Mouse (Mus musculus) liver, embryonic 14.5 days (tissue): ENCODE measurements around the gene Rnf19b. TPM values are rescaled to one million over a fixed set of nuclear protein-coding genes. Genes with fewer than 3 reads are reported as not detected.

Source experiments
- ATAC-seq: fragments of 200-750 bp; cut with Nextera tagmentation; 2 replicates; pipeline ENCODE4 v1.8.0; 2017; ENCODE audit warnings: moderate number of reproducible peaks, mild to moderate bottlenecking, moderate library complexity; ENCODE audit not compliant: insufficient read depth
- DNase-seq, 3 experiments: peaks; one replicate each; pipeline ENCODE4 v3.0.0-alpha.2; 2012 to 2013; ENCODE audit warnings: low read depth in 3 of 3, low spot score in 3 of 3
- H3K27ac ChIP-seq: fragments of 300-500 bp; sonication (generic); 2 replicates; pipeline ENCODE4 v1.5.1; 2014; ENCODE audit warnings: moderate library complexity, mild to moderate bottlenecking, control low read depth, inconsistent platforms
- H3K27me3 ChIP-seq: fragments of 300-500 bp; sonication (generic); 2 replicates; pipeline ENCODE4 v1.6.1; 2014; ENCODE audit warnings: mild to moderate bottlenecking, low read length, moderate library complexity; ENCODE audit not compliant: control insufficient read depth, insufficient read depth
- H3K36me3 ChIP-seq: fragments of 300-500 bp; sonication (generic); replicated peaks from 2 replicates; pipeline ENCODE4 v1.6.1; 2014; ENCODE audit warnings: low read depth; ENCODE audit not compliant: control insufficient read depth, insufficient read depth
- H3K4me1 ChIP-seq, 2 experiments: fragments of 200-500 bp in 1 of 2; fragments of 300-500 bp in 1 of 2; sonication (generic) in 1 of 2; replicated peaks; 2 replicates each; pipeline ENCODE4 v1.6.1; 2012 to 2014; ENCODE audit warnings: antibody characterized with exemption in 1 of 2, inconsistent platforms in 1 of 2, low read length in 1 of 2; ENCODE audit not compliant: control insufficient read depth in 2 of 2, insufficient read depth in 2 of 2
- H3K4me2 ChIP-seq: fragments of 300-500 bp; sonication (generic); 2 replicates; pipeline ENCODE4 v1.6.1; 2014; ENCODE audit warnings: low read depth, mild to moderate bottlenecking, control low read depth, moderate library complexity
- H3K4me3 ChIP-seq, 2 experiments: fragments of 200-500 bp in 1 of 2; fragments of 300-500 bp in 1 of 2; sonication (generic) in 1 of 2; 2 replicates each; pipeline ENCODE4 v1.5.1; 2012 to 2014; ENCODE audit warnings: low read depth in 2 of 2, low read length in 2 of 2, mild to moderate bottlenecking in 2 of 2, control low read depth in 1 of 2, inconsistent platforms in 1 of 2, moderate library complexity in 1 of 2; ENCODE audit not compliant: insufficient read depth in 1 of 2
- H3K9ac ChIP-seq: fragments of 300-500 bp; sonication (generic); replicated peaks from 2 replicates; pipeline ENCODE4 v1.6.1; 2014; ENCODE audit warnings: mild to moderate bottlenecking, control low read depth, moderate library complexity
- H3K9me3 ChIP-seq: fragments of 300-500 bp; sonication (generic); 2 replicates; pipeline ENCODE4 v1.6.1; 2016; ENCODE audit warnings: low read length, mixed read lengths; ENCODE audit not compliant: control insufficient read depth
- CTCF ChIP-seq: IDR thresholded peaks from 2 replicates; pipeline ENCODE4 v1.5.1; 2016; ENCODE audit warnings: antibody characterized with exemption, low read depth, control low read depth
- EP300 ChIP-seq: IDR thresholded peaks from 2 replicates; pipeline ENCODE4 v1.6.1; 2016; ENCODE audit warnings: antibody characterized with exemption, low read depth
- WGBS: fragments of 180-500 bp; shearing (Covaris S2); extraction: QIAGEN DNeasy Blood & Tissue Kit; methylation state at CpG from one replicate; pipeline ENCODE4 v1.1.7; 2014; ENCODE audit not compliant: insufficient replicate concordance; 5-methylcytosine and 5-hydroxymethylcytosine counted together
- polyA plus RNA-seq, 2 experiments: library from polyadenylated mRNA; depleted of rRNA in 1 of 2; stranded (reverse) in 1 of 2; unstranded in 1 of 2; fragments of >200 nt; fragmentation: Nextera tagmentation in 1 of 2; extraction: Ambion mirVana in 1 of 2; gene quantifications; 2 replicates each; pipeline versions ENCODE4 v1.2.1 to v1.2.3; 2012 to 2014

Gene Rnf19b
- polyA plus RNA-seq, 2 experiments, result 4.0 to 11.2 TPM

DNA sequence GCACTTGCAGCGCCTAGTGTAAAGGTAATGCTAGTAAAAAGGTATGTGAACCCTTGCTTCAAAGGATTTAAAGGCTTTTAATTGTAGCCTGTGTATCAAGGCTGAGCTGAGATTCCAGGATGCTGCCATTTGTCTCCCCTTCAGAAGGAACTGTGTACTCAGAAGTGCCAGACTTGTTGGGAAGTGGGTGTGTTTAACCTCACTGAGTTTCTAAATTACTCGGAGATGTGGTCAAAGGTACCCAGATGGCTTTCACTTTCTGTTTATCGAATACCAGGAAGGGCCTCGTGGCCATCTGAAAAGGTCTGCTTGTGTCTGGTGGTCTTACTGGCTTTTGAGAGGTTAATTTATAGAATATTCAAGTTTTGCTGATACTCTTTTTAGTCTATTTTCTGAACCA, 1.9 kb downstream of the Rnf19b start:
- TF ChIP-seq CTCF, result no peak
- H3K27ac ChIP-seq, result no peak overlapping the region
- DNase-seq (no peak), ATAC-seq (no peak)
- peak overlapping the region; percentile 79 for H3K9ac ChIP-seq
- H3K4me1 ChIP-seq, result peaks cover 18 to 30% of the 10 kb centered on the region in 2 experiments
- peak overlapping the region; percentile 31 to 80; a peak in 3 of 4 replicates for H3K4me3 ChIP-seq
- H3K4me2 ChIP-seq, result peak overlapping the region; percentile 97
- H3K27me3 ChIP-seq, result no peaks in the 10 kb centered on the region
- H3K36me3 ChIP-seq, result no peaks in the 10 kb centered on the region
- H3K9me3 ChIP-seq, result no peaks in the 10 kb centered on the region
- WGBS, result 17% methylated on average over 4 of the region's 4 CpGs

DNA sequence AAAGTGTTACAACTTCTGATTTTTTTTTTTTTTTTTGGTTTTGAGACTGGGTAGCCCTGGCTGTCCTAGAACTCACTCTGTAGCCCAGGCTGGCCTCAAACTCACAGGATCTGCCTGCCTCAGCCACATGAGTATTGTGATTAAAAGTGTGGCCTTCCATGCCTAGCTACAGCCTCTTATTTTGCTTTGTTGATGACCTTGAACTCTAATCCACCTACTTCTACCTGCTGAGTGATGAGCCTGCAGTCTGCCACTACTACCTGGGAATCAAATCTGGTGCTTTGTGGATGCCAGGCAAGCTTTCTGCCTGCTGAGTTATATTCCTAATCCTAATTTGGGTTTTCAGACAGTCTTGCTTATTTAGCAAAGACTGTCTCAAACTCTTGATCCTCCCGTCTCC, 3.4 kb downstream of the Rnf19b start:
- TF ChIP-seq EP300 (no peak), CTCF (no peak)
- ATAC-seq, result no peak
- Histone ChIP-seq H3K36me3 (no peaks in the 10 kb centered on the region), H3K4me2 (no peak overlapping the region), H3K4me1 (peaks cover 18 to 30% of the 10 kb centered on the region in 2 experiments), H3K9ac (no peak overlapping the region), H3K9me3 (no peaks in the 10 kb centered on the region), H3K4me3 (no peak overlapping the region), H3K27me3 (no peaks in the 10 kb centered on the region), H3K27ac (no peak overlapping the region)
- no peak for DNase-seq
- WGBS, result 85% methylated on average over 1 of the region's 1 CpGs

DNA sequence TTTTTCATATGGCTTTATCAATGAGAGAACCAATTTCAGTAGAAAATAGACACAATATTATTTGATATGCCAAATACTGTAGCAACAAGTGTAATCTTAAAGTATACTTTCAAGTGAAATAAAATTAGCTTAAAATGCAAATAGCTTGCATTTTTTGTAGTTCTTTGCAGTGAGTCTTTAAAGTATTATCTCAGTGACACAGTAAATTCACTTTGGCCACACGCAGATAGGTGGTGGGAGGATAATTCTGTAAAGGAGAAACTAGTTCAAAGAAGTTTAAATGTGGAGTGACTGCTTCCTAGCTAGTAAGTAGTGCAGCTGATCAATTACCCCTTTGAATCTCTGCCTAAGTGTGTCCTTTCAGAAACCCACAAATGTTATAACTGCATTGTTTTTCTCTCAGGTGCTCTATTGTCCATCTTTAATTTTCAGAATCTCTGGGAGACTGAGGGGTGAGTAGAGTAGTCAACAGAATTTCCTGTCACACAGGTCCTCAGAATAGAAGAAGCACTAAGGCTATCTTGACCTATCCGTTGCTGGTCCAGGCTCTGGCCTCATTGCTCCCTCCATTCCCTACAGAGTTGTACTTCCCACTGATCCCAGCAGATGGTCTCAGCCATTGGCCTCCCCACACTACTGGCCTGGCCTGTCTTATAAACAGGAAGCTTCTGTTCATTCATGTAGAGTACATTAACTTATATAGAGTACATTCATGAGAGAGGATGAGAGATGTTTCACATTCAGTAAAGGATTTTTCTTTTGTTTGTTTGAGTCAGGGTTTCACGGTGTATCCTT, 4.4 kb downstream of the Rnf19b start:
- 71% methylated on average over 3 of the region's 3 CpGs for WGBS

DNA sequence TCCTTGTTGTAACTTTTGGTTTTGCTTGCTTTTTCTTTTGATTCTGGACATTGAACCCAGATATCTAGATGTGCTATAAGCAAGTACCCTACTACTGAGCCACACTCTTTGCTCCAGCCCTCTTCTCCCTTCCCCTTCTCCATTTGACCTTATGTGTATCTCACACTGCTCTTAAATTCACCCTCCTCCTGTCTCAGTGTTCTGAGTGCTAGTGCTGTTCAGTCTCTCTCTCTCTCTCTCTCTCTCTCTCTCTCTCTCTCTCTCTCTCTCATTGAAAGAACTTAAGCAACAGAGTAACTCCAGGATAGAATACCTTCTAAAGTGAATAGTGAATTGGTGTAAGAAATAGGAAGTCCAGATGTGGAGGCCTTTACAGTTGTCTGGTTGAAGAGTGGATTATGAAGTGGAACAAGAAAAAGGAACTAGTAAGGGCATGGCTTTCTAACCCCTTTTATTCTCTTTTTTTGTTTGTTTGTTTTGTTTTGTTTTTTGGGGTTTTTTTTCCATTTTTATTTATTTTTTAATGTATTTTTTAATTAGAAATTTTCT, 7.7 kb downstream of the Rnf19b start:
- H3K4me2 ChIP-seq, result no peak overlapping the region
- H3K36me3 ChIP-seq, result no peaks in the 10 kb centered on the region
- peaks cover 5 to 11% of the 10 kb centered on the region in 2 experiments; a peak in 3 of 4 replicates for H3K4me1 ChIP-seq
- no peak overlapping the region for H3K27ac ChIP-seq
- no peak overlapping the region for H3K9ac ChIP-seq
- ATAC-seq (no peak), DNase-seq (no peak)
- no peak for TF ChIP-seq CTCF
- TF ChIP-seq EP300, result no peak
- H3K27me3 ChIP-seq, result no peaks in the 10 kb centered on the region
- no peaks in the 10 kb centered on the region for H3K9me3 ChIP-seq
- no peak overlapping the region for H3K4me3 ChIP-seq

More for the DNA sequence above, 4.4 kb downstream of the Rnf19b start:
- TF ChIP-seq CTCF, result no peak
- no peak for TF ChIP-seq EP300
- H3K27me3 ChIP-seq, result no peaks in the 10 kb centered on the region
- H3K9me3 ChIP-seq, result no peaks in the 10 kb centered on the region
- no peak for ATAC-seq
- DNase-seq, result no peak
- no peak overlapping the region for H3K4me3 ChIP-seq
- peaks cover 12 to 23% of the 10 kb centered on the region in 2 experiments for H3K4me1 ChIP-seq
- no peak overlapping the region for H3K9ac ChIP-seq
- H3K4me2 ChIP-seq, result no peak overlapping the region
- no peak overlapping the region for H3K27ac ChIP-seq
- no peaks in the 10 kb centered on the region for H3K36me3 ChIP-seq

DNA sequence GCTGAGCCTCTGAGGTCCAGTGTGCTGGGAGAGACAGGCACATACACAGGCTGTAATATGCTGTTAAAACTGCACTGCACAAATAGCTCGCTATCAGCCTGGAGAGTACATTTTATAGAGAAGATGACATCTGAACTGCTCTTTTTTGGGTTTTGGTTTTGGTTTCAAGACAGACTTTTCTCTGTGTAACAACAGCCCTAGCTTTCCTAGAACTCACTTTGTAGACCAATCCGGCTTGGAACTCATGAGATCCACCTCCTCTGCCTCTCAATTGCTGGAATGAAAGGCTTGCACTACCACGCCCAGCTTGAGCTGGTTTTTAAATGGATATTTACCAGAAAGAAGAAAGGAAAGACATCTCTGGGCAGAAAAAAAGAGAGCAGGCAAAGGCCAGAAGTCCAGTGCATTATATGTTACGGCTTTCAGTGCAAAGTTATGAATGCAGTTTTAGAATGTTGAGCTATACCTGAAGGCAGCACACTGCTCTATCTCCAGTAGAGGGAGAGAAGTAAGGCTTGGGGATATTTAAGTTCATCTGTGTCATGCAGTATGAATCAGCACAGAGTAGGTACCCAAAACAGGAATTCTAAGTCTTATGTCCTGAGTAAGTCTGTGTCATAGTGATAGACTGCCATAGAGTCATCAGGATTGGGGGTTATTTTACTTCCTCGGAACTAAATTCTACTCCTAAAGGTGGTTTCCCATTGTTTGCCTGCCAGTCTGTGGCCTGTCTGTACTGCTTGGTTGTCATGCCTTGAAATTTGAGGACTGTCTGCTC, 9.8 kb downstream of the Rnf19b start:
- no peak for ATAC-seq

More for the DNA sequence above, 9.8 kb downstream of the Rnf19b start:
- Histone ChIP-seq H3K4me2 (no peak overlapping the region), H3K36me3 (no peaks in the 10 kb centered on the region), H3K4me3 (no peak overlapping the region), H3K4me1 (peaks cover 0 to 2% of the 10 kb centered on the region in 2 experiments; a peak in 1 of 4 replicates), H3K27ac (no peak overlapping the region), H3K27me3 (no peaks in the 10 kb centered on the region), H3K9ac (no peak overlapping the region), H3K9me3 (no peaks in the 10 kb centered on the region)
- 81% methylated on average over 5 of the region's 5 CpGs for WGBS
- no peak for TF ChIP-seq EP300
- no peak for TF ChIP-seq CTCF
- no peak for DNase-seq
